Mouse (Mus musculus) cerebellum, adult 2 months (tissue): ENCODE measurements around the gene Notch2. TPM values are rescaled to one million over a fixed set of nuclear protein-coding genes. Genes with fewer than 3 reads are reported as not detected.

Source experiments
- DNase-seq, 2 experiments: peaks; one replicate each; pipeline ENCODE4 v3.0.0; 2021
- H3K27ac ChIP-seq: fragments of 200-500 bp; 2 replicates; pipeline ENCODE4 v1.5.1; 2012; ENCODE audit warnings: low read length, control low read depth, inconsistent platforms; ENCODE audit not compliant: insufficient read depth
- H3K27me3 ChIP-seq: fragments of 200-500 bp; 2 replicates; pipeline ENCODE4 v1.6.1; 2012; ENCODE audit warnings: inconsistent platforms, mild to moderate bottlenecking, low read length, moderate library complexity; ENCODE audit not compliant: control insufficient read depth, insufficient read depth
- H3K4me1 ChIP-seq: fragments of 200-500 bp; 2 replicates; pipeline ENCODE4 v1.6.1; 2011; ENCODE audit warnings: low read length; ENCODE audit not compliant: control insufficient read depth, insufficient read depth
- H3K4me3 ChIP-seq: fragments of 200-500 bp; replicated peaks from 2 replicates; pipeline ENCODE3; 2011; ENCODE audit warnings: mild to moderate bottlenecking, low read depth, low read length, control low read depth; ENCODE audit not compliant: insufficient read depth
- CTCF ChIP-seq: fragments of 200-500 bp; IDR thresholded peaks from 2 replicates; pipeline ENCODE4 v1.5.1; 2011; ENCODE audit warnings: low read depth, mild to moderate bottlenecking, control low read depth, low read length, moderate library complexity, borderline replicate concordance; ENCODE audit not compliant: insufficient read depth
- POLR2A ChIP-seq: fragments of 200-500 bp; IDR thresholded peaks from 2 replicates; pipeline ENCODE4 v1.6.1; 2011; ENCODE audit warnings: low read length, control low read depth, borderline replicate concordance; ENCODE audit not compliant: insufficient read depth
- WGBS: fragments of 180-500 bp; shearing (Covaris S2); methylation state at CpG from one replicate; pipeline ENCODE4 v1.1.7; 2018; 5-methylcytosine and 5-hydroxymethylcytosine counted together
- polyA plus RNA-seq: library from polyadenylated mRNA; depleted of rRNA; stranded (reverse); fragments of >200 nt; gene quantifications from 2 replicates; pipeline ENCODE4 v1.2.3, GENCODE M21; 2012

Gene Notch2
- polyA plus RNA-seq, 1 experiment: 5.1 TPM

DNA sequence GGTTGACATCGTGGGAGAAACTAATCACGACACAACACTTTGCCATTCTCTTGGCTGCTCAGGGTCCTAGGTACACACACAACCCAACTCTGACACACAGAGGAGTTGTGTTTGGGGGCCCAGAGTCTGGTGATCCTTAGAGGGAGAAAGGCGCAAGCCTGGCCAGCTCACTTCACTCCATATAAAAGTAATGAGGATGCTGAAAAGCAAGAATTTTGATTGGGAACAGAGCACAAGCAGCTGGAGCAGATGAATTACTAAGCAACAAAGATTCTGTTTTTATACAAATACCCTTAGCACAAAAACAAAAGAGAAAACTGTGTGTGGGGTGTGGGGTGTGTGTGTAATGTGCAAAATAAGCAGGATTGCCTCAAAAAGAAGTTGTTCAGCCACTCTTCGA, 60.2 kb downstream of the Notch2 start:
- H3K27me3 ChIP-seq: no peaks in the 10 kb centered on the region
- no peak for DNase-seq
- no peak for TF ChIP-seq POLR2A
- no peak for TF ChIP-seq CTCF
- no peak overlapping the region for H3K4me3 ChIP-seq
- 92% methylated on average over 4 of the region's 4 CpGs for WGBS
- no peaks in the 10 kb centered on the region for H3K4me1 ChIP-seq
- H3K27ac ChIP-seq: no peak overlapping the region

DNA sequence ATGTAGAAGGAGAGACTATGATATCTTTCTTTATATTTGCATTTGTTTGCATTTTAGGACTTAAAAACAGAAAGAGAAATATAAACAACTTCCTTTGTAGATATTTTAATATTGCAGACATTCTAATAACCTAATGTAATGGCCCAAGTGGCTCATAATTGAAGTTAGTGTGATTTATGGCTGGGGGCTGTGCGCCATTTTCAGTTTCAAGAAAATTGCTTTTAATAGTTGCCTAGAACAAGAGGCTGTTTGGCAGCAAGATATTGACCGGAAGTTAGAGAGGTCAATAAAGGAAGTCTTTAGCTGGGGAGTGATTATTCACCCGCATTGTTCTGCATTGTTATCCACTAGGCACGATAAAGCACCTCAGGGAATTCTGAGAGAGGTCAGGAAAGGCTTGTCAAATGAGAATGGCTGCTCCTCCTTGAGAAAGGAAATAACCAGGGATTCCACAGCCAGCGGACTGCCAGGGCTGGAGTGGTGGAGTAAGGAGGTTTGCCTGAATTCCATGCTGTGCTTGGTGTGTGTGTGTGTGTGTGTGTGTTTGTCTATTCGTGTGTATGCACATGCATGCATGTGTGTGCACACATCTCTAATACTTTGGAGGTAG, 61.4 kb downstream of the Notch2 start:
- 77% methylated on average over 6 of the region's 6 CpGs for WGBS
- H3K4me1 ChIP-seq: no peaks in the 10 kb centered on the region
- no peak for DNase-seq
- no peak for TF ChIP-seq POLR2A
- no peak for TF ChIP-seq CTCF
- H3K27ac ChIP-seq: no peak overlapping the region
- no peaks in the 10 kb centered on the region for H3K27me3 ChIP-seq
- no peak overlapping the region for H3K4me3 ChIP-seq

DNA sequence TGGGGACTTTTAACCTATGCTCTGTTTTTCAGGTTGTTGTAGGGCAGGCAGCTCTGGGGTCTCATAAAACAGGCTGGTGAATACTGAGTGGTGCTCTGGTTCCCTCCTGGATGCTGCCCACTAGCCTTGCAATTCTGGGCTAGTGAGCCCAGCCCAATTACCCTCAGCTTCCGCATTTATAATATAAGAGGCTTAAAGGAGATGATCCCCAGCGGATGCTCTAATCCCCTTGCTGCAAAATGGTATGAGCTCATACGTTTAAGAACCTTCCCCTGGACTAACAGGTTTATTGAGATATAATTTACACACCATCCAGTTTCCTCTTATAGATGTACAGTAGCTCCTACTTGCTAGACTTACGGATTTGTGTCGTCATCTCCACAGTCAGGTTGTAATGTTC, 64.5 kb downstream of the Notch2 start:
- WGBS: 94% methylated on average over 5 of the region's 5 CpGs
- no peaks in the 10 kb centered on the region for H3K4me1 ChIP-seq
- no peak overlapping the region for H3K27ac ChIP-seq
- TF ChIP-seq CTCF: no peak
- no peak for TF ChIP-seq POLR2A
- no peak for DNase-seq
- no peak overlapping the region for H3K4me3 ChIP-seq
- H3K27me3 ChIP-seq: no peaks in the 10 kb centered on the region

DNA sequence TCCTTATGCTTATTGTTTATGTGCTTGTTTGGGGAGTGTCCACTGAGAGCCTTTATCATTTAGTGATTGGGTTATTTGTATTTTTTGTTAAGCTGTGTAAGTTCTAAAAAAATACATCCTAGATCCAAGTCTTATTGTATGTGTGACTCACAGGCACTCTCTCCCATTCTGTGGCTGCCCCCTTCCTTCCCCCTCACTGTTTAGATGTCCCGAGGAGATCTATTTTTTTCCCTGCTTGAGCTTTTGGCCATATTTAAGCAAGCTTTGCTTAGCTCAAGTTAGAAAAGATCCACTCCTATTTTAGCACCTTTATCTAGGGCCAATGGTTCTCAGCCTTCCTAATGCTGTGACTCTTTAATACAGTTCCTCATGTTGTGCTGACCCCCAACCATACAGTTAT, 65.5 kb downstream of the Notch2 start:
- TF ChIP-seq CTCF: no peak
- no peak for TF ChIP-seq POLR2A
- no peak overlapping the region for H3K27ac ChIP-seq
- H3K27me3 ChIP-seq: no peaks in the 10 kb centered on the region
- no peak for DNase-seq
- WGBS: 75% methylated on average over 1 of the region's 1 CpGs
- no peaks in the 10 kb centered on the region for H3K4me1 ChIP-seq
- no peak overlapping the region for H3K4me3 ChIP-seq

DNA sequence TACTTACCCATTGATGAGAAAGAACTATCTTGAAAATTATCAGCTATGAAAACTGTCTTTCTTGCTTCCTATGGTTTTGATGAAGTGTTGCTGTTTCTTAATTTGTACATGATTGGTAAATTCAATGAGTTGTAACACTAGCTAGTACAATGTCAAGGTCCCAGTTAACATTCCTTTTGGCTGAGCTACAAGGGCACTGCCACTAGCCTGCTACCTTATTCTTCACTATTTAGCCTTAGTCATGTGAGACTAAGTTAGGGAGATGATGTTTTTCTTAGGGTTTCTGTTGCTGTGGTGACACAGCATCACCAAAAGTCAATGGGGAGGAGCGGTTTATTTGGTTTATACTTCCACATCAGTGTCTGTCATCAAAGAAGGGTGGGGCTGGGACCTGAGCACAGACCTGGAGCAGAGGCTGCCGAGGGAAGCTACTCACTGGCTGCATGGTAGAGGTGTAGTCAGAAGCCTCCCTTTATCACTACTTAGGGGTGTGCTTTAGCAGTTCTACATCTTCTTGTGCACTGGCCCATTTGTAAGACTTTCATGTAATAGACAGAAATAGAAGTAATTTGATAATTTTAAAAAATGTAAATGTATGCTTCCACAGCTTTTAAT, 66.4 kb downstream of the Notch2 start:
- no peak for DNase-seq
- no peak overlapping the region for H3K27ac ChIP-seq
- no peaks in the 10 kb centered on the region for H3K27me3 ChIP-seq
- WGBS: 95% methylated on average over 2 of the region's 2 CpGs
- TF ChIP-seq POLR2A (no peak), CTCF (no peak)
- H3K4me3 ChIP-seq: no peak overlapping the region
- H3K4me1 ChIP-seq: no peaks in the 10 kb centered on the region; the same call in 1 of the 2 replicates

DNA sequence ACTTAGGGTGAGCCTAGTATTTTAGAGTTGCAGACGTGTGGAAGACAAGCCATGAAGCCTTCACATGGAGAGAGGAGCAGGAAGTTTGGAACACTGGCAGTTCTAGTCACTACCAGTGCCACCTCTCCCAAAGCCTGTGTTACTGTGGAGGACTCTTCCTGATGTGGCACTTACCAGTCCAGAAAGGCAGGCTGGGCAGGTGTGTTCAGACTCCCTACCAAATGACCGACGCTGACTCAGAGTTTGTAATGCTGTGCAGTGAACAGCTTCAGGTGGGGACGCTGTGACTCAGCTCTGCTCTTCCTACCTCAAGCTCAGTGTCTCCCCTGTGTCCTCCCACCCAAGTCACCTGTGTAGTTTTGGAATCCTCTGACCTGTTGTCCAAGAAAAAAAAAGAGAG, 67.3 kb downstream of the Notch2 start:
- no peak for TF ChIP-seq POLR2A
- TF ChIP-seq CTCF: no peak
- DNase-seq: no peak
- no peak overlapping the region for H3K27ac ChIP-seq
- no peaks in the 10 kb centered on the region; the same call in 1 of the 2 replicates for H3K4me1 ChIP-seq
- H3K4me3 ChIP-seq: no peak overlapping the region
- 92% methylated on average over 4 of the region's 4 CpGs for WGBS
- H3K27me3 ChIP-seq: no peaks in the 10 kb centered on the region

DNA sequence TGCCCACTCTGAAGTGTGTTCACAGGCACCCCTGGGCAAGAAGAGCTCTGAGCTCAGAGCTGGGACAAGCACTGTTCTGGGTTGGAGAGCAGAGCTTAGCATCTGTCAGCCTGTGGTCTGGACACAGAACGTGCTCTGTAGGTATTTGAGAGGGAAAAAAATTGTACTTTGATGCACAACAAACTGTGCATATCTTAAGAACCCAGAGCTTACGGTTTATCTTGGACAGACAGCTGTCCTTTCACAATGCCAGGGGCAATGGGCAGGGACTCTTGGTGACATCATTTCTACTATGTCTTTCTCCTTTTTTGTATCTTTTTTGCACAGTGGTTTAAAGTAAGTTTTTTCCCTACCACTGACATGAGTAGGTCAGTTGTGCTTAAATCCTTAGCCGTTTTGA, 68.9 kb downstream of the Notch2 start:
- 87% methylated on average over 3 of the region's 3 CpGs for WGBS
- no peak overlapping the region for H3K4me3 ChIP-seq
- H3K27me3 ChIP-seq: no peaks in the 10 kb centered on the region
- DNase-seq: no peak
- no peak overlapping the region for H3K27ac ChIP-seq
- H3K4me1 ChIP-seq: no peaks in the 10 kb centered on the region; the same call in 1 of the 2 replicates
- TF ChIP-seq POLR2A (no peak), CTCF (no peak)

DNA sequence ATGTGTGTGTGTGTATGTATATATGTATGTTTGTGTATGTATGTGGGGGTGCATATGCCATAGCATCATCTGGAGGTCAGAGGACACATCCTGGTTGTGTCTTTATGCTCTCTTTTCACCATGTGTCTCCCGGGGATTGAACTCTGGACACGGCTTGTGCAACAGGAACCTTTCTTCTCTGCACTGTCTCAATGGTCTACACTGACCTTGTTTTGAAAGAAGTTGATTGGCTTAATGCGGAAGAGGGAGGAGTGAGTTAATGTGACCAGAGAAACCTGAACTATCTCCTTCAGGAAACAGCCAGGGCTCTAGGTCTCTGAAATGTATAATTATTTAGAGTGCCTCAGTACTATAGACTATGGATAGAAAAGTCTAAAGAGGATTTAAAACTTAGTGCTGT, 69.6 kb downstream of the Notch2 start:
- Histone ChIP-seq H3K4me3 (no peak overlapping the region), H3K27ac (no peak overlapping the region), H3K4me1 (no peaks in the 10 kb centered on the region; the same call in 1 of the 2 replicates), H3K27me3 (no peaks in the 10 kb centered on the region)
- 92% methylated on average over 3 of the region's 3 CpGs for WGBS
- DNase-seq: no peak
- TF ChIP-seq CTCF (no peak), POLR2A (no peak)
